Mouse (Mus musculus): ENCODE measurements around the gene Mctp1. TPM values are rescaled to one million over a fixed set of nuclear protein-coding genes. Genes with fewer than 3 reads are reported as not detected.

Mctp1 gene
- total and polyA plus RNA-seq, 3 experiments: not detected

GRCm38 (mm10) chr13:77046416-77046815, 662.1 kb downstream of the Mctp1 start:
- no peak overlapping the region for H3K4me3 ChIP-seq (ENCODE audit: control insufficient read depth in 1 of 2, insufficient read depth in 1 of 2, low read depth in 2 of 2, low read length in 2 of 2)
- no peak overlapping the region for H3K9ac ChIP-seq (ENCODE audit: control insufficient read depth, low read depth, low read length, poor library complexity, severe bottlenecking)
- TF ChIP-seq USF1 (IDR thresholded peaks at IDR 0.05; ENCODE audit: low read depth, low read length) (no peak), MAZ (IDR thresholded peaks at IDR 0.05; ENCODE audit: low read depth, low read length) (no peak), UBTF (IDR thresholded peaks at IDR 0.05; ENCODE audit: borderline replicate concordance, insufficient read depth, low read depth, low read length) (no peak), ETS1 (IDR thresholded peaks at IDR 0.05; ENCODE audit: low read depth, low read length) (no peak), NRF1 (IDR thresholded peaks at IDR 0.05; ENCODE audit: insufficient read depth, low read depth, low read length, poor library complexity, severe bottlenecking) (no peak), ZKSCAN1 (IDR thresholded peaks at IDR 0.05; ENCODE audit: low read depth, low read length) (no peak), CHD1 (IDR thresholded peaks at IDR 0.05; ENCODE audit: low read depth, low read length) (no peak), HCFC1 (IDR thresholded peaks at IDR 0.05; ENCODE audit: low read depth, low read length) (no peak), TBP (IDR thresholded peaks at IDR 0.05; ENCODE audit: low read depth, low read length) (no peak), POLR2AphosphoS5 (IDR thresholded peaks at IDR 0.05; ENCODE audit: borderline replicate concordance, low read depth, low read length) (no peak), MXI1 (IDR thresholded peaks at IDR 0.05; ENCODE audit: low read depth, low read length) (no peak), TCF12 (IDR thresholded peaks at IDR 0.05; ENCODE audit: low read depth, low read length) (no peak), NELFE (IDR thresholded peaks at IDR 0.05; ENCODE audit: low read depth, low read length) (no peak), RAD21 (IDR thresholded peaks at IDR 0.05; ENCODE audit: low read depth, low read length) (no peak), CHD2 (IDR thresholded peaks at IDR 0.05; ENCODE audit: low read length) (no peak), JUND (IDR thresholded peaks at IDR 0.05; ENCODE audit: low read depth, low read length) (no peak), MAX (IDR thresholded peaks at IDR 0.05; ENCODE audit: low read length) (no peak), POLR2AphosphoS2 (IDR thresholded peaks at IDR 0.05; ENCODE audit: low read length) (no peak)
- H3K27ac ChIP-seq (ENCODE audit: control insufficient read depth, low read depth, low read length): no peak overlapping the region
- H3K36me3 ChIP-seq (ENCODE audit: control insufficient read depth in 1 of 2, insufficient read depth in 2 of 2, low read length in 2 of 2): peaks cover 0 to 3% of the 10 kb centered on the region in 2 experiments; a peak in 1 of 4 replicates
- no peak for DNase-seq (ENCODE audit: low read depth, low spot score)
- H3K27me3 ChIP-seq (ENCODE audit: control insufficient read depth in 1 of 2, insufficient read depth in 2 of 2, low read length in 2 of 2): no peaks in the 10 kb centered on the region
- no peaks in the 10 kb centered on the region for H3K9me3 ChIP-seq (replicated peaks; ENCODE audit: insufficient read depth, low read length)
- no peaks in the 10 kb centered on the region for H3K4me1 ChIP-seq (ENCODE audit: control insufficient read depth in 1 of 2, insufficient read depth in 2 of 2, low read length in 2 of 2)
- no peaks in the 10 kb centered on the region for H3K79me2 ChIP-seq (ENCODE audit: control insufficient read depth, insufficient read depth, low read length, poor library complexity)

- Histone ChIP-seq H3K9me3 (replicated peaks; ENCODE audit: insufficient read depth, low read length) (no peaks in the 10 kb centered on the region), H3K4me1 (ENCODE audit: control insufficient read depth in 1 of 2, insufficient read depth in 2 of 2, low read length in 2 of 2) (no peaks in the 10 kb centered on the region), H3K4me3 (ENCODE audit: control insufficient read depth in 1 of 2, insufficient read depth in 1 of 2, low read depth in 2 of 2, low read length in 2 of 2) (no peak overlapping the region), H3K9ac (ENCODE audit: control insufficient read depth, low read depth, low read length, poor library complexity, severe bottlenecking) (no peak overlapping the region), H3K79me2 (ENCODE audit: control insufficient read depth, insufficient read depth, low read length, poor library complexity) (no peaks in the 10 kb centered on the region), H3K27ac (ENCODE audit: control insufficient read depth, low read depth, low read length) (no peak overlapping the region), H3K36me3 (ENCODE audit: control insufficient read depth in 1 of 2, insufficient read depth in 2 of 2, low read length in 2 of 2) (peaks cover 0 to 3% of the 10 kb centered on the region in 2 experiments; a peak in 2 of 4 replicates), H3K27me3 (ENCODE audit: control insufficient read depth in 1 of 2, insufficient read depth in 2 of 2, low read length in 2 of 2) (no peaks in the 10 kb centered on the region)
- no peak for DNase-seq (ENCODE audit: low read depth, low spot score)
- TF ChIP-seq POLR2AphosphoS2 (IDR thresholded peaks at IDR 0.05; ENCODE audit: low read length) (no peak), ZMIZ1 (IDR thresholded peaks at IDR 0.05; ENCODE audit: low read depth, low read length) (no peak), MAX (IDR thresholded peaks at IDR 0.05; ENCODE audit: low read length) (no peak), ZNF384 (IDR thresholded peaks at IDR 0.05; ENCODE audit: low read depth, low read length) (no peak), MEF2A (IDR thresholded peaks at IDR 0.05; ENCODE audit: extremely low read depth, insufficient replicate concordance, low read depth, low read length, poor library complexity, severe bottlenecking) (no peak), UBTF (IDR thresholded peaks at IDR 0.05; ENCODE audit: borderline replicate concordance, insufficient read depth, low read depth, low read length) (no peak), JUND (IDR thresholded peaks at IDR 0.05; ENCODE audit: low read depth, low read length) (no peak), ZC3H11A (IDR thresholded peaks at IDR 0.05; ENCODE audit: low read depth, low read length) (no peak), E2F4 (IDR thresholded peaks at IDR 0.05; ENCODE audit: borderline replicate concordance, low read depth, low read length) (no peak), TBP (IDR thresholded peaks at IDR 0.05; ENCODE audit: low read depth, low read length) (no peak), CTCF (IDR thresholded peaks at IDR 0.05 in 2 of 3, conservative IDR thresholded peaks at IDR 0.05 in 1 of 3; ENCODE audit: control insufficient read depth in 1 of 3, insufficient read depth in 1 of 3, low read depth in 2 of 3, low read length in 3 of 3, poor library complexity in 1 of 3, severe bottlenecking in 1 of 3) (no peak), MYC (IDR thresholded peaks at IDR 0.05; ENCODE audit: low read depth, low read length) (no peak), EP300 (IDR thresholded peaks at IDR 0.05; ENCODE audit: low read depth in 1 of 2, low read length in 2 of 2) (no peak), BHLHE40 (IDR thresholded peaks at IDR 0.05; ENCODE audit: borderline replicate concordance, low read depth, low read length) (no peak), GATA1 (IDR thresholded peaks at IDR 0.05; ENCODE audit: low read depth, low read length) (no peak), ELF1 (IDR thresholded peaks at IDR 0.05; ENCODE audit: low read depth, low read length) (no peak), GABPA (IDR thresholded peaks at IDR 0.05; ENCODE audit: low read depth, low read length) (no peak), TCF12 (IDR thresholded peaks at IDR 0.05; ENCODE audit: low read depth, low read length) (no peak)
These were observed 663.0 kb downstream of the Mctp1 start for GRCm38 (mm10) chr13:77047179-77047931.
